Mouse (Mus musculus) kidney, postnatal 0 days (tissue): ENCODE measurements around the gene Fzd4. TPM values are rescaled to one million over a fixed set of nuclear protein-coding genes. Genes with fewer than 3 reads are reported as not detected.

ENCODE experiments used
- ATAC-seq: fragments of 200-750 bp; cut with Nextera tagmentation; replicated peaks from 2 replicates; pipeline ENCODE4 v1.8.0; 2017; ENCODE audit warnings: low read depth, moderate number of reproducible peaks, moderate TSS enrichment, moderate library complexity; ENCODE audit not compliant: low FRiP score
- DNase-seq: peaks from one replicate; pipeline ENCODE4 v3.0.0-alpha.2; 2016; ENCODE audit warnings: low spot score
- H3K27ac ChIP-seq: fragments of 300-500 bp; sonication (generic); 2 replicates; pipeline ENCODE4 v1.5.1; 2014; ENCODE audit warnings: mild to moderate bottlenecking
- H3K27me3 ChIP-seq: fragments of 300-500 bp; sonication (generic); 2 replicates; pipeline ENCODE4 v1.6.1; 2014; ENCODE audit warnings: low read length, mixed read lengths; ENCODE audit not compliant: insufficient read depth
- H3K36me3 ChIP-seq: fragments of 300-500 bp; sonication (generic); 2 replicates; pipeline ENCODE4 v1.6.1; 2014; ENCODE audit warnings: low read length, mixed read lengths; ENCODE audit not compliant: insufficient read depth
- H3K4me1 ChIP-seq: fragments of 300-500 bp; sonication (generic); replicated peaks from 2 replicates; pipeline ENCODE4 v1.6.1; 2014; ENCODE audit warnings: antibody characterized with exemption, low read length, mixed read lengths; ENCODE audit not compliant: insufficient read depth
- H3K4me2 ChIP-seq: fragments of 300-500 bp; sonication (generic); 2 replicates; pipeline ENCODE4 v1.6.1; 2014; ENCODE audit warnings: mild to moderate bottlenecking, low read length, moderate library complexity, mixed read lengths
- H3K4me3 ChIP-seq: fragments of 300-500 bp; sonication (generic); replicated peaks from 2 replicates; pipeline ENCODE4 v1.5.1; 2014; ENCODE audit warnings: low read depth, low read length
- H3K9ac ChIP-seq: fragments of 300-500 bp; sonication (generic); 2 replicates; pipeline ENCODE4 v1.6.1; 2014; ENCODE audit warnings: low read depth, low read length
- H3K9me3 ChIP-seq: fragments of 300-500 bp; sonication (generic); replicated peaks from 2 replicates; pipeline ENCODE4 v1.6.1; 2016; ENCODE audit warnings: low read length, inconsistent platforms, mixed read lengths
- CTCF ChIP-seq: IDR thresholded peaks from 2 replicates; pipeline ENCODE4 v1.5.1; 2016; ENCODE audit warnings: antibody characterized with exemption, low read depth, mild to moderate bottlenecking, moderate library complexity
- WGBS: fragments of 180-500 bp; shearing (Covaris S2); extraction: QIAGEN DNeasy Blood & Tissue Kit; methylation state at CpG from one replicate; pipeline ENCODE4 v1.1.7; 2014; 5-methylcytosine and 5-hydroxymethylcytosine counted together
- polyA plus RNA-seq: library from polyadenylated mRNA; unstranded; fragments of >200 nt; fragmentation: Nextera tagmentation; extraction: Ambion mirVana; gene quantifications from 2 replicates; pipeline ENCODE4 v1.2.1, GENCODE M21; 2015

Fzd4 gene
- polyA plus RNA-seq, 1 experiment from 2014 or later = 29.6 TPM

DNA sequence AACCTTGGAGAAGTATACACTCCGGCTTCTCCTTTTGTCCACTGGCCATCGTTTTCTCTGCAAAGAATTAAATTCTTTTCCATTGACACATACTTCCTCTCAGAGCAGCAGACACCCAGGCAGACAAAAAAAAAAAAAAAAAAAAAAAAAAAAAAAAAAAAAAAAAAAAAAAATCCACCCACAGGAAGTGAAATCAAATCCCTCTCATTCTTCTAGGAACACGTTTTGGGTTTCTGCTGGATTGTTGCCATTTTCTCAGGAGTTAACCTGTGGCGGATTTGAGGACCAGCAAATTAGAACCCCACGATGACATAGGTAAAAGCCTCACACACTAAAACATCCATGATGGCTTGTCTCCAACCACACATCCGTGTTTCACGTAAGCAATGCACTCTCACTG lies 37.1 kb downstream of the Fzd4 start:
- Histone ChIP-seq H3K4me2 (no peak overlapping the region), H3K36me3 (no peaks in the 10 kb centered on the region), H3K27ac (no peak overlapping the region), H3K4me1 (no peaks in the 10 kb centered on the region), H3K9me3 (no peaks in the 10 kb centered on the region), H3K4me3 (no peak overlapping the region), H3K9ac (no peak overlapping the region), H3K27me3 (no peaks in the 10 kb centered on the region)
- ATAC-seq (no peak), DNase-seq (peak; percentile 16)
- WGBS = 52% methylated on average over 7 of the region's 7 CpGs
- TF ChIP-seq CTCF = no peak

DNA sequence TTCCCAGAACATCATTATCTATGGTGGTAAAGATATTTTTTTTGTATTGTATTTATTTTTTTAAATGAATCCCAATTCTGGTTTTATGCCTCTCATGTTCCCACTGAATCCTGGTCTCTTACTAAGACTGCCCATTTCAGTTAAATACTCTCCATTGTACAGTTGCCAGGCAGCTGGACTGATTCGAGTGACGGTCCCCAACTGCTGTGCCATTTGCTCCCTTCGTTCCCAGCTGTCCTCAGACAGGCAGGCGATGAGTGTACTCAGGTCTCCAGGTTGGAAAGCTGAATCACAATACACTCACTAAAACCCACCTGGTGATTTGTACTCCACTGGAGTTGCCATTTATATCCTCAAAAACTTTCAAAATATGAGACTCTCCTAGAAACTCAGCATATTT lies 38.1 kb downstream of the Fzd4 start:
- Histone ChIP-seq H3K27me3 (no peaks in the 10 kb centered on the region), H3K27ac (no peak overlapping the region), H3K36me3 (no peaks in the 10 kb centered on the region), H3K9ac (no peak overlapping the region), H3K4me2 (no peak overlapping the region), H3K4me1 (no peaks in the 10 kb centered on the region), H3K9me3 (no peaks in the 10 kb centered on the region), H3K4me3 (no peak overlapping the region)
- DNase-seq = no peak
- WGBS = 79% methylated on average over 4 of the region's 4 CpGs
- ATAC-seq = no peak
- no peak for TF ChIP-seq CTCF

DNA sequence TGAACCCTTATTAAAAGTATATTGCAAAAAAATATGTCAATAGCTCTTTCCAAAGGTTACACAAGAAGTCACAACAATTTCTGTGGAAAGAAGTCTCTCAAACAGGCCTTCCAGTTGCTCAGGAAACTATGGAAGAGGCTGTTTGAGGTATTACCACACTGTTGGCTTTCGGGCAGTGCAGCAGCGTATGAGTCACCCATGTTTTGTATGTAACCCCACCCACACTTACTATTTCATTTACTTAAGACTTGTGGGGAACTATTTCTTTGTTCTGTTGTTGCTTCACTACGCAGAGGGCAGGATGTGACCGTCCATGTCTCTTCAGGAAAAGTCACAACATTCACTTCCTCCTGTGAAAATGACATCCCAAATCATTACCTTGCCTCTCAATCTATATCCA lies 41.0 kb downstream of the Fzd4 start:
- no peak overlapping the region for H3K4me2 ChIP-seq
- no peak overlapping the region for H3K9ac ChIP-seq
- 79% methylated on average over 4 of the region's 4 CpGs for WGBS
- no peaks in the 10 kb centered on the region for H3K36me3 ChIP-seq
- no peak overlapping the region for H3K4me3 ChIP-seq
- H3K4me1 ChIP-seq = no peaks in the 10 kb centered on the region
- DNase-seq = no peak
- TF ChIP-seq CTCF = no peak
- no peaks in the 10 kb centered on the region for H3K27me3 ChIP-seq
- no peak overlapping the region for H3K27ac ChIP-seq
- no peak for ATAC-seq
- H3K9me3 ChIP-seq = no peaks in the 10 kb centered on the region

DNA sequence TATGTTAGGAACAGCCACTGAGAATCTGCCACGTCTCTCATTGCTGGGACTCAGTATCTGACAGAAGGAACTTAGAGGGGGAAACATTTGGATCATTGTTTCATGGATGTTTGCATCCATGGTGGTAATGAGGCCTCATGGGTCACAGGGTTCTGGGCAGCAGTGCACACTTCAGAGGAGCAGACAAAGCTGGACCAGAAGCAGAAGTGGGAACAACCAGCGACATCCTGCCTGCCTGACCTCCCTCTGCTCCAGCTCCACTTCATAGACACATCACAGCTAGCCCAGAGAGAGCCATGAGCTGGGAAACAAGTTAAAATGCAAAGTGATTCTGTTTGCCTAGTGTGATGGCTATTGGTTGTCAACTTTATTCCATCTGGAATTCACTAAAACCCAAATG lies 46.2 kb downstream of the Fzd4 start:
- no peak overlapping the region for H3K4me2 ChIP-seq
- no peak for TF ChIP-seq CTCF
- no peaks in the 10 kb centered on the region for H3K9me3 ChIP-seq
- no peaks in the 10 kb centered on the region for H3K36me3 ChIP-seq
- no peaks in the 10 kb centered on the region for H3K4me1 ChIP-seq
- H3K27me3 ChIP-seq = no peaks in the 10 kb centered on the region
- H3K27ac ChIP-seq = no peak overlapping the region
- ATAC-seq = no peak
- 75% methylated on average over 2 of the region's 2 CpGs for WGBS
- H3K4me3 ChIP-seq = no peak overlapping the region
- DNase-seq = no peak
- H3K9ac ChIP-seq = no peak overlapping the region

DNA sequence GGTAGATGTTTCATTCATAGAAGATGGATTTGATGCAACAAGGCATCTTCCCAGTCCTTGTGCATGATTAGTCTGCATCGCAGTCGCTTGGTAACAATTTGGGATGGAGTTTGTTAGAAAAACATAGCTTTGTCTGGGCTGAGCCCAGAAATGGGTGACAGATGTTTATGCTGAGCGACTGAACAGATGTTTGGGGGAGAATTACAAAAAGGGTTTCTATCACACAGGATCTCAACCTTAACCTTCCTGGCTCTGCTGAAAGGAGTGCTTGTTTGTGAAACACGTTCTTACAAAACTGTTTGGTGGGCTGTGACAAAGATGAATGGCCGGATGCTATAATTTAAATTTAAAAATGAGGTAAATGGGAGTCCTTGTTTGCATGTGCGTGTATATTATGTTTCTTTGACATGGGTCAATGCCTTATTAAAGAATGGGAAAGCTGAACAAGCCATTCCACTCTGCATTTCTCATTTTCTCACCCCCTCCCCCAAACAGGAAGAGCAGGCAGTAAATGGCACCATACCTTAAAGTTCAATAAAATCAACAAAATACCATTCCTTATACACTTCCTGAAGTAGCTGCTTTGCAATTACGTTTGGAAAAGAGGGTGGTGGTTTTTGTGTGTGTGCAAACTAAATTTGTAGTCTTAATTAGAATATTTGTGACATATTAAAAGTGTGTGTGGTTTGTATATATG lies 52.4 kb downstream of the Fzd4 start:
- Histone ChIP-seq H3K4me3 (no peak overlapping the region), H3K27ac (no peak overlapping the region), H3K27me3 (no peaks in the 10 kb centered on the region), H3K9ac (no peak overlapping the region), H3K9me3 (no peaks in the 10 kb centered on the region), H3K4me2 (no peak overlapping the region), H3K36me3 (no peaks in the 10 kb centered on the region), H3K4me1 (no peaks in the 10 kb centered on the region)
- WGBS = 19% methylated on average over 7 of the region's 7 CpGs
- ATAC-seq (no peak), DNase-seq (peak; percentile 70)
- TF ChIP-seq CTCF = no peak

DNA sequence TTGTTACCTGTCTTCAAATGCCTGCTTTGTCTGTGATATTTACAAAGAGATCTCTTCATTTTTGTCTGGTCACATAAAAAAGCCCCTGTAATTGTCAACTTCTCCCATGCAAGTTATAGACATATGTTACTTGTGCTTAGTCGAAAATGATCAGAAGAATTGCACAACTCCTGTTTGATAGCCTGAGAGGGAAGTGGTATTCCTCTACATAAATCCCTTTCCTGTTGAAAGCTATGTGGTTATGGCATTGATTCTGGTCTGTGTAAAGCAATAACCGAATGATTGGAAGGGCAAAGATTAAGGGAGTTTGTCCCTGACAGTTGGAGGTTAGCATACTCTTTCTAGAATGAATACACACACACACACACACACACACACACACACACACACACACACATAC lies 55.5 kb downstream of the Fzd4 start:
- DNase-seq = no peak
- H3K9ac ChIP-seq = no peak overlapping the region
- H3K36me3 ChIP-seq = no peaks in the 10 kb centered on the region
- no peaks in the 10 kb centered on the region for H3K4me1 ChIP-seq
- H3K9me3 ChIP-seq = no peaks in the 10 kb centered on the region
- WGBS = 74% methylated on average over 2 of the region's 2 CpGs
- no peak for TF ChIP-seq CTCF
- no peak overlapping the region for H3K4me2 ChIP-seq
- no peak overlapping the region for H3K4me3 ChIP-seq
- H3K27ac ChIP-seq = no peak overlapping the region
- no peak for ATAC-seq
- H3K27me3 ChIP-seq = no peaks in the 10 kb centered on the region

DNA sequence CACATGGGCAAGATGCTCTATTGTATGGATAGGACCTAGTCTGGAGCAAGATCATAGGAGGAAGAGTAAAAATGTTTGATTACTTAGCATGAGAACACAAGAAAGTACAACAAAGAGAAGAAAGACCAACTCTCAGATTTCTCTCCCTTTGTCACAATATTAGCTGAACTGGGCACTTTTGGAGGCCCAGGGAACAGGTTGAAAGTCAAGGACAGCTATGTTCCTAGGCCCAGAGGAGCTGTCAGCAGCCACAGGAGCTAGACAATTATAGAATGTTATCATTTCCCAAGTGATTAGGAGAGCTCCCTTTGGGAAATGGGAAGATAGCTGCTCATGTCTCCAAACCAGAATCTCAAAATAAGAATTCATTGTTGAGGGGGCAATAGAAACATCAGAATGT lies 56.8 kb downstream of the Fzd4 start:
- DNase-seq (no peak), ATAC-seq (no peak)
- H3K27ac ChIP-seq = no peak overlapping the region
- no peak overlapping the region for H3K4me3 ChIP-seq
- no peak overlapping the region for H3K4me2 ChIP-seq
- no peaks in the 10 kb centered on the region for H3K4me1 ChIP-seq
- H3K27me3 ChIP-seq = no peaks in the 10 kb centered on the region
- H3K36me3 ChIP-seq = no peaks in the 10 kb centered on the region
- no peak overlapping the region for H3K9ac ChIP-seq
- H3K9me3 ChIP-seq = no peaks in the 10 kb centered on the region
- no peak for TF ChIP-seq CTCF
